Mouse (Mus musculus): ENCODE data around the gene Mms19. TPM values are rescaled to one million over a fixed set of nuclear protein-coding genes. Genes with fewer than 3 reads are reported as not detected.

Mms19 gene
- 41.1 and 45.6 TPM in 2 replicates for polyA plus RNA-seq (2015; fragmentation: Nextera tagmentation; extraction: Ambion mirVana)

DNA sequence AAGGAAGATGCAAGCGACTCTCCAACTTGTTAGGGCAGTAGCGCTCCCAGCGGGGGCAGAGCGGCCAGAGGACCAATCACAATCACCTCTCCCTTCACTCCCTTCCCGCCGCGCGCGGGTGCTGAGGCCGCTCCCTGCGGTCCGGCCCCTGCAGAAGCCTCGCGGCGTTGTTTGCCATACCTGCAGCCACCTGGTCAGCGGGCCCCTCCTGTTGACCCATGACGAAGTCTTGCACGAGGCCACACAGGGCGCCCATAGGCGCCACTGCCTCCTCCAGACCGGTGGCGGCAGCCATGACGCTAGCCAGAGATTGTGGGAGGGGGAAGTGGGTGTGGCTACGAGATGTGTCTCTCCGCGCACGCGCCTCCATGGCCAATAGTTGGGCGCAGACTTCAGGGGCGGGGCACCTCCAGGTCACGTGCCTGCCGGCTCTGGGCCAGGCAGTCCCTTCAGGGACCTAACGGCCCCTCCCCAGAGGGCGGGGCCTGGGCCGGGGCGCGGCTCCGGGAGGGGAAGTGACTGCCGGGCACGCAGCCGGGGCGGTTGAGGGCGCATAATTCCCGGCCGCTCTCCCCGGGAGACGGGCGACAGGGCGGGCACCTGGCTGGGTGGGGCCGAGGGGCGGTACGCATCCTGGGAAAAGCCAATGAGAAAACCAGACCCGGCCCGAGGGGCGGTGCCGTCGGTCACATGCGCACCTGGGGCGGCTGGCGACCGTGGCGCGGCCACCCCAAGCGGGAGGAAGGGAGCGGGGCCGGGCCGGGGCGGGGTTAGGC lies at the start of gene Mms19:
Gene Mms19 (minus strand): TSS at position 339 of the 776 bp plus-strand sequence.
- Histone ChIP-seq H3K27me3 (ENCODE audit: insufficient read depth, low read length) (no peaks in the 10 kb centered on the region), H3K9ac (replicated peaks; ENCODE audit: low read length) (peak within 1 kb of the TSS; percentile 91), H3K4me3 (ENCODE audit: low read length) (peak within 1 kb of the TSS; percentile 91), H3K4me2 (replicated peaks; ENCODE audit: low read depth, low read length) (peak within 1 kb of the TSS; percentile 85), H3K4me1 (ENCODE audit: insufficient read depth, low read length) (peaks cover 19% of the 10 kb centered on the region), H3K27ac (ENCODE audit: low read length) (peak within 1 kb of the TSS; percentile 95), H3K9me3 (ENCODE audit: low read length) (no peaks in the 10 kb centered on the region), H3K36me3 (ENCODE audit: insufficient read depth, low read length) (no peaks in the 10 kb centered on the region)
- under 1% methylated on average over 63 of the region's 68 CpGs for WGBS
- ATAC-seq (ENCODE audit: low FRiP score, low TSS enrichment) = peak; percentile 95

DNA sequence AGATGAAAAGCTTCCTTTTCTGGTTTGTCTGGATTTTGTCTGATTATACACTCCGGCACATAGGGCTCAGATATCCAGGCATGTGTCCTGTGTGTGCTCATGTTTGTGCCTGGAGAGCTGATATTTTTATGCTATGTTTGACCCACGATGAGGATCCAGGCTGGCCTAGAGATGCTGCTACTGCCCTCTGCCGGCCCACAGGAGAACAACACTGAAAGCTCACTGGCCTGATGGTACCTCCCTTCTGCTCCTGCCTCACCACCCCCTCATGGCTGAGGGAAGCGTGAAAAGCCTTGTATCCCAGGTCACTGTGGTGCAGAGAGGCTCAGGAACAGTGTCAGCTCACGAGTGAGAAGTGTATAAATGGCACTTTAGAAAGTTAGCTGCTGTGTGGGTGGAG lies 45.2 kb upstream of the Mms19 start:
- H3K27me3 ChIP-seq (ENCODE audit: insufficient read depth, low read length) = no peaks in the 10 kb centered on the region
- H3K9ac ChIP-seq (replicated peaks; ENCODE audit: low read length) = no peak overlapping the region
- peak; percentile 70; the same call in 1 of the 2 replicates for ATAC-seq (ENCODE audit: low FRiP score, low TSS enrichment)
- no peak overlapping the region for H3K4me2 ChIP-seq (replicated peaks; ENCODE audit: low read depth, low read length)
- WGBS = 4% methylated on average over 5 of the region's 5 CpGs
- no peak overlapping the region for H3K27ac ChIP-seq (ENCODE audit: low read length)
- peaks cover 11% of the 10 kb centered on the region for H3K4me1 ChIP-seq (ENCODE audit: insufficient read depth, low read length)
- no peaks in the 10 kb centered on the region for H3K36me3 ChIP-seq (ENCODE audit: insufficient read depth, low read length)
- no peaks in the 10 kb centered on the region for H3K9me3 ChIP-seq (ENCODE audit: low read length)
- no peak overlapping the region for H3K4me3 ChIP-seq (ENCODE audit: low read length)

DNA sequence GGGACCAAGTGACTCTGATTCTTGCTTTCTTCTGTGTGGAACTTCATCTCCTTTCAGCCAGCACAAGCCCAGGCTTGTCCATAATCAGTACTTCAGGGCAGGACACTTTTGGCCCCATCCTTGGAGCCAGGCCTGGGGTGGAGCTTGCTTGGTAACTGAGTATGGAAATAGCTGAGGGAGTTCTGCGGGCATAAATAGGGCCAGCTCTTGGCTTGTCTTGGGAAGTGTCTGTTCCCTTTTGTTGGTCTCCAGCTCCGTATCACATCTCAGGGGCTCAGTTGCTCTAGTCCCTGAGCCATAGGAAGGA lies 41.5 kb upstream of the Mms19 start:
- 72% methylated on average over 2 of the region's 2 CpGs for WGBS
- Histone ChIP-seq H3K4me1 (ENCODE audit: insufficient read depth, low read length) (peaks cover 25% of the 10 kb centered on the region), H3K27ac (ENCODE audit: low read length) (no peak overlapping the region), H3K4me2 (replicated peaks; ENCODE audit: low read depth, low read length) (no peak overlapping the region), H3K4me3 (ENCODE audit: low read length) (no peak overlapping the region), H3K27me3 (ENCODE audit: insufficient read depth, low read length) (no peaks in the 10 kb centered on the region), H3K9ac (replicated peaks; ENCODE audit: low read length) (no peak overlapping the region), H3K9me3 (ENCODE audit: low read length) (no peaks in the 10 kb centered on the region), H3K36me3 (ENCODE audit: insufficient read depth, low read length) (no peaks in the 10 kb centered on the region)
- ATAC-seq (ENCODE audit: low FRiP score, low TSS enrichment) = no peak

DNA sequence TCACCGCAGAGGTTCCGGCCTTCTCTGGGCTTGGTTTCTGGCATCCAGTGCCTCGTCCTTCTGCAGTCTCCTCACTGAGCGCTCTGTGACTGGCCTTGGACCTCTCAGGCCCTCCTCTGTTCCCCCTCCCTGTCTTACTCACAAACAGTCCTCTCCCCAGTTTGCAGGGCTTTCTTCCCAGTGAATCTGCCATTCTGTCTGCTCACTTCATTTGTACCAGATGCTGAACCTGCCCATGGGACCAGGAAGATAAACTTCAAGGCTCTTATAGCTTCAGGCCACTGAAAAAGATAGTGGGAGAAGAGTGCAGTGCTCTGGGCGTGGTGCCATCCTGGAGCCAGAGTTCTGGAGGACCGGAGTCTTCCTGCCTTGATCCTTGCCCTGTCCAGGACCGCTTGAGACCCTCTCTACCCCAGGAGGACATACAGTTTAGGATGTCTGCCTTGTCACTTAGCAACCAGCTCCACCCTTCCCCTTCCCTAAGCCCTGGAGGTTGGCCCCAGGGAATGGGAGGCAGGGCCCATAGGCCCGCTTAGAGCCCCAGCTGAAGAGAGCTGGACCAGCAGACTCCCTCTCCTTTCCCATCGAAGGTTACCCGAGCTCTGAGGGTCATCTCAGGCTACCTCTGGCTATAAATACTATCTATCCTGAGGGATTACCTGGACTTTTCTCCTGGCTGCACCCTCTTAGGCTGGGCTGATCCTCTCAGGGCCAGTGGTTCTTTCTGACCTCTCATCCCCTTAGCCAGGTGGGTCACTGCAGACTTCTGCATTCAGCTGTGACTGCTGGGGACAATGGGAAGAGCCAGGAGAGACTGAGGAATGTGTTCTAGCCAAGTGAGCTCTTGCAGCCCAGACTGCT lies 41.0 kb upstream of the Mms19 start:
- WGBS = 70% methylated on average over 10 of the region's 10 CpGs
- Histone ChIP-seq H3K9ac (replicated peaks; ENCODE audit: low read length) (no peak overlapping the region), H3K9me3 (ENCODE audit: low read length) (no peaks in the 10 kb centered on the region), H3K27ac (ENCODE audit: low read length) (peak overlapping the region; percentile 20; the same call in 1 of the 2 replicates), H3K27me3 (ENCODE audit: insufficient read depth, low read length) (no peaks in the 10 kb centered on the region), H3K4me3 (ENCODE audit: low read length) (no peak overlapping the region), H3K4me1 (ENCODE audit: insufficient read depth, low read length) (peaks cover 31% of the 10 kb centered on the region), H3K4me2 (replicated peaks; ENCODE audit: low read depth, low read length) (no peak overlapping the region), H3K36me3 (ENCODE audit: insufficient read depth, low read length) (no peaks in the 10 kb centered on the region)
- no peak for ATAC-seq (ENCODE audit: low FRiP score, low TSS enrichment)

DNA sequence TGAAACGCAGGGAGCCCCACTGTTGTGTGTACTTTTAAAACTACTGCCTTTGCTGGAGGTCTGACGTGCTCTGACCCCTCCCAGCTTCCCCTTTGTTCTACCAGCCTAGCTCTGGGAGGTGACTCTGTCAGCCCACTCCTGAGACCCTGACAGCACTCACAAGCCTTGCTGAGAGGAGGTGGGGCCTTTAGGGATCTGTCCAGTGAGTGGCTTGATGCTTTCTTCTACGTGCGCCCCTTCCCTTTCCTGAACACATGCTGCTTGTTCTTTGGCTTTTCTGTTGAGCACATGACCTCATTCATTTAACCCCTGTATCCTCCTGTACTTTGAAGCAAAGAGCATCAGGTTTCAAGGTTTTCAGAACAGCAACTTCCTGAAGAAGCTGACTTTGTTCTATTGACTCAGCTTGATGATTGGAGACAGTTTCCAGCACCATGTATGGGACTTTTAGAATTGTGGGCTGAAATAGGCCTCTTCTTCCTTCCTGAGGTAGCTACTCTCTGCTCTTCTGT lies 38.1 kb upstream of the Mms19 start:
- 24% methylated on average over 4 of the region's 4 CpGs for WGBS

DNA sequence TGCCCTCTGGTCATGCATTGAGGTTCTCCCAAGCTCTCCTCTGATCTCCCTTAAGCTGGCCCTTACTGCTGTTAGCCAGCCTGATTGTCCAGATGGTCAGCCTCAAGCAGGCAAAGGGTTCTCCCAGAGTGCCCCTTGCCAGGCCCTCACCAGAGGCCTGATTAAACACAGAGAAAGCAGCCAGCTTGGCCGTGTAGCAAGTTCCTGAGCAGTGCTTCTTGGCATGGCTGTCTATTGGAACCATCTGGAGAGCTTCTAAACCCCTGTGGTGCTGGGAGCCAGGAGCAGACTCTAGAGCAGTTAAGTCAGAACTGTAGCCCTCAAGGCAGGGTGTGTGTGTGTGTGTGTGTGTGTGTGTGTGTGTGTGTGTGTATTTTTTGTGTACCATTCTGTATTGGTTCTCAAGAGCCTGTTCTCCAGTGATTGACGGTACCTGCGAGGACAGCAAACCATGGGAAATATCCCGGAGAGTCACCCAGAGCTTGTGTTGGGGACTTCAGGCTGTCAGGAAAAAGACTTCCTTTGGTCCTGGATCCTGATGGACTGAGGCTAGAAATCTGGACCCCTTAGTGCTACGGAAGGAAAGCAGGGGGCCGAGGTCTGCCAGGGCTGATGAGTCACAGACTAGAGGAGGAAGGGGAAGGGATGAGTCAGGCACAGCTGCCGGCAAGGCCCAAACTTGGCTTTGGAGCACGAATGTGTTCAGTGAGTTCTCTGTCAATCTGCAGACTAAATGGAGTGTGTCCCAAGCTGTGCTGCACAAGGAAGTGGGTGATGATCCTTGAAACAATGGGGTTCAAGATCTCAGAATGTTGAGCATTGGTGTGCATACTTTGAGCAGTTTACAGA lies 36.7 kb upstream of the Mms19 start:
- no peaks in the 10 kb centered on the region for H3K9me3 ChIP-seq (ENCODE audit: low read length)
- H3K4me3 ChIP-seq (ENCODE audit: low read length) = no peak overlapping the region
- peaks cover 45% of the 10 kb centered on the region for H3K4me1 ChIP-seq (ENCODE audit: insufficient read depth, low read length)
- 47% methylated on average over 8 of the region's 8 CpGs for WGBS
- no peak overlapping the region for H3K4me2 ChIP-seq (replicated peaks; ENCODE audit: low read depth, low read length)
- peak overlapping the region; percentile 81 for H3K27ac ChIP-seq (ENCODE audit: low read length)
- H3K9ac ChIP-seq (replicated peaks; ENCODE audit: low read length) = no peak overlapping the region
- ATAC-seq (ENCODE audit: low FRiP score, low TSS enrichment) = peak; percentile 20; the same call in 1 of the 2 replicates
- H3K36me3 ChIP-seq (ENCODE audit: insufficient read depth, low read length) = no peaks in the 10 kb centered on the region
- H3K27me3 ChIP-seq (ENCODE audit: insufficient read depth, low read length) = no peaks in the 10 kb centered on the region

More for the DNA sequence above, 38.1 kb upstream of the Mms19 start:
- Histone ChIP-seq H3K4me3 (ENCODE audit: low read length) (no peak overlapping the region), H3K36me3 (ENCODE audit: insufficient read depth, low read length) (no peaks in the 10 kb centered on the region), H3K27ac (ENCODE audit: low read length) (peak overlapping the region; percentile 81), H3K9me3 (ENCODE audit: low read length) (no peaks in the 10 kb centered on the region), H3K9ac (replicated peaks; ENCODE audit: low read length) (no peak overlapping the region), H3K4me2 (replicated peaks; ENCODE audit: low read depth, low read length) (no peak overlapping the region), H3K27me3 (ENCODE audit: insufficient read depth, low read length) (no peaks in the 10 kb centered on the region), H3K4me1 (ENCODE audit: insufficient read depth, low read length) (peaks cover 45% of the 10 kb centered on the region)
- no peak; the same call in 1 of the 2 replicates for ATAC-seq (ENCODE audit: low FRiP score, low TSS enrichment)

DNA sequence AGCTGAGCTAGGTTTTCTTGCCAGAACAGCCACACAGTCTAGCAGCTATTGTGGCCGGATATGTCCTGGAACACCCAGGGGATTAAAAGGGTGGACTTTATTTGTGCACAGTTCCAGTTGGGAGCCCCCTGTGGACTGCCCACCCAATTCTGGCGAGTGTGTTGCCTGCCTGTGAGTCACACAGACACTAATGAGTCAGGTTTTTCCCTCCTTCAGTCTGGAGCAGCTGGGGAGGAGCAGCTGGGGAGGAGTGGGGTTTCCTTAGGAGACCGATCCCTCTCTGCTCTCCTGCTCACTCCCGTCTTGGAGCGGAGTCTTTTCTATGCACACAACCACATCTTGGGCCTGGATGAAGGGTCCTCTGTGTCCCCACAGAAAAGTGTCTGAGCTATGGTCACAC lies 35.9 kb upstream of the Mms19 start:
- Histone ChIP-seq H3K36me3 (ENCODE audit: insufficient read depth, low read length) (0 out of 2 replicates have a peak, but pooled peaks cover 2% of the 10 kb centered on the region), H3K27me3 (ENCODE audit: insufficient read depth, low read length) (no peaks in the 10 kb centered on the region), H3K9ac (replicated peaks; ENCODE audit: low read length) (peak overlapping the region; percentile 29; the same call in 1 of the 2 replicates), H3K4me3 (ENCODE audit: low read length) (no peak overlapping the region), H3K4me1 (ENCODE audit: insufficient read depth, low read length) (peaks cover 37% of the 10 kb centered on the region), H3K4me2 (replicated peaks; ENCODE audit: low read depth, low read length) (no peak overlapping the region), H3K9me3 (ENCODE audit: low read length) (no peaks in the 10 kb centered on the region), H3K27ac (ENCODE audit: low read length) (peak overlapping the region; percentile 81)
- 42% methylated on average over 5 of the region's 5 CpGs for WGBS
- ATAC-seq (ENCODE audit: low FRiP score, low TSS enrichment) = no peak

DNA sequence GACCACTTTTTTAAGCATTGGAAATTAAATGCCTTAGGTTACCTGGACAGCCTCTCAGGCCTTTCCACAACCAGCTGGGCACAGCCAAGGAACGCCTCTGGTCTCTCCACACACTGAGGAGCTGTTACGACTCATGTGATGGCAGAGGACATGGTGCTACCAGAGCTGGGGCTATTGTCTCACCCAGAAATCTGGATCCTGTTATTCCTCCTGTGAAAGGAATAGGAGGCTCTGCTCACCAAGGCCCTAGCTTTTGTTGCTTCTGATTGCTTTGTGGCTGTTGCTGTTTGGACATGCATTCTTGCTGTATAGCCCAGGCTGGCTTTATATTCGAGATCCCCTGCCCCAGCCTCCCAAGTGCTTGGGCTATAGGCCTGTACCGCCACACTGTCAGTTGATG lies 35.3 kb upstream of the Mms19 start:
- Histone ChIP-seq H3K27me3 (ENCODE audit: insufficient read depth, low read length) (no peaks in the 10 kb centered on the region), H3K4me3 (ENCODE audit: low read length) (no peak overlapping the region), H3K9me3 (ENCODE audit: low read length) (no peaks in the 10 kb centered on the region), H3K36me3 (ENCODE audit: insufficient read depth, low read length) (0 out of 2 replicates have a peak, but pooled peaks cover 6% of the 10 kb centered on the region), H3K4me2 (replicated peaks; ENCODE audit: low read depth, low read length) (no peak overlapping the region), H3K27ac (ENCODE audit: low read length) (peak overlapping the region; percentile 81), H3K4me1 (ENCODE audit: insufficient read depth, low read length) (peaks cover 36% of the 10 kb centered on the region), H3K9ac (replicated peaks; ENCODE audit: low read length) (0 out of 2 replicates have a peak overlapping the region, but pooled peaks have one; percentile 12)
- ATAC-seq (ENCODE audit: low FRiP score, low TSS enrichment) = no peak
- 78% methylated on average over 4 of the region's 4 CpGs for WGBS

DNA sequence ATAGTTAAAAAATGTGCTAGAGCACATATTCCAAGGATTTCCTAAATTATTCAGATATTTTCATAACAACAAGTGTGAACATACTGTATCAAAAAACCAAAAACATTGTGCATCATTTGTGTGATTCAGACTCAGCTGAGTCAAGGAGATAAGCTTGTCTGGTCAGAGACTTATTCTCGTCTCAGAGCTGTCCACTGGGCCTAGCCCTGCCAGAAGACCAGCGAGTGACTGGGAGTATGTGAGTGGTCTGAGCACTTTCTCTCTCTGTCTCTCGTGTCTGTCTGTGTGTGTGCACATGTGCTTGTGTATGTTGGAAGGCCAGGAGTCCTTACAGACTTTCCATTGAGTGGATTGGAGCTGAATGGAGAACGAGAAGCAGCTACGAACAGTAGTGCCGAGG lies 34.0 kb upstream of the Mms19 start:
- H3K4me2 ChIP-seq (replicated peaks; ENCODE audit: low read depth, low read length) = no peak overlapping the region
- 0 out of 2 replicates have a peak, but pooled peaks cover 6% of the 10 kb centered on the region for H3K36me3 ChIP-seq (ENCODE audit: insufficient read depth, low read length)
- H3K27me3 ChIP-seq (ENCODE audit: insufficient read depth, low read length) = no peaks in the 10 kb centered on the region
- ATAC-seq (ENCODE audit: low FRiP score, low TSS enrichment) = no peak
- H3K9ac ChIP-seq (replicated peaks; ENCODE audit: low read length) = no peak overlapping the region
- no peaks in the 10 kb centered on the region for H3K9me3 ChIP-seq (ENCODE audit: low read length)
- 79% methylated on average over 6 of the region's 6 CpGs for WGBS
- peaks cover 48% of the 10 kb centered on the region for H3K4me1 ChIP-seq (ENCODE audit: insufficient read depth, low read length)
- H3K27ac ChIP-seq (ENCODE audit: low read length) = 0 out of 2 replicates have a peak overlapping the region, but pooled peaks have one; percentile 21
- H3K4me3 ChIP-seq (ENCODE audit: low read length) = no peak overlapping the region

Data from kidney, embryonic 16.5 days (tissue).